Mouse (Mus musculus) CH12.LX (cell line): ENCODE data around the gene Nprl3. TPM values are rescaled to one million over a fixed set of nuclear protein-coding genes. Genes with fewer than 3 reads are reported as not detected.

Experiments used
- DNase-seq: peaks from one replicate; pipeline ENCODE4 v3.0.0-alpha.2; 2013; ENCODE audit errors: extremely low read depth
- H3K27ac ChIP-seq: 2 replicates; pipeline ENCODE4 v1.5.1; 2012; ENCODE audit warnings: low read depth, mild to moderate bottlenecking, control low read depth, moderate library complexity; ENCODE audit not compliant: insufficient read depth
- H3K27me3 ChIP-seq: replicated peaks from 2 replicates; pipeline ENCODE3; 2012; ENCODE audit warnings: inconsistent platforms
- H3K36me3 ChIP-seq, 2 experiments: replicated peaks in 1 of 2; 2 replicates each; pipeline versions ENCODE3 to v1.6.1; 2012; ENCODE audit warnings: inconsistent platforms in 1 of 2, low read length in 1 of 2, mild to moderate bottlenecking in 1 of 2, mixed read lengths in 1 of 2, moderate library complexity in 1 of 2; ENCODE audit not compliant: control insufficient read depth in 1 of 2, insufficient read depth in 1 of 2
- H3K4me1 ChIP-seq, 2 experiments: 2 replicates each; pipeline ENCODE4 v1.6.1; 2012; ENCODE audit warnings: inconsistent platforms in 1 of 2, moderate library complexity in 1 of 2; ENCODE audit not compliant: insufficient read depth in 2 of 2, control insufficient read depth in 1 of 2
- H3K4me2 ChIP-seq: 2 replicates; pipeline ENCODE4 v1.6.1; 2012; ENCODE audit warnings: low read depth, mild to moderate bottlenecking, control low read depth; ENCODE audit not compliant: poor library complexity, insufficient read depth, severe bottlenecking
- H3K4me3 ChIP-seq, 3 experiments: fragments of 150-350 bp in 1 of 3; sonication (generic) in 1 of 3; replicated peaks in 1 of 3; 2 replicates each; pipeline versions ENCODE3 to v1.5.1; 2011 to 2012; ENCODE audit warnings: low read depth in 2 of 3, low read length in 2 of 3, mild to moderate bottlenecking in 2 of 3, moderate library complexity in 2 of 3, control low read depth in 1 of 3, improper control_type of control experiment in 1 of 3, inconsistent platforms in 1 of 3, mixed read lengths in 1 of 3; ENCODE audit not compliant: poor library complexity in 1 of 3
- H3K79me2 ChIP-seq: replicated peaks from 2 replicates; pipeline ENCODE4 v1.6.1; 2012; ENCODE audit warnings: mild to moderate bottlenecking, moderate library complexity; ENCODE audit not compliant: control insufficient read depth, poor library complexity, insufficient read depth, severe bottlenecking; ENCODE audit errors: extremely low read depth
- H3K9ac ChIP-seq: 2 replicates; pipeline ENCODE4 v1.6.1; 2012; ENCODE audit warnings: low read depth, mild to moderate bottlenecking, control low read depth, moderate library complexity; ENCODE audit not compliant: insufficient read depth
- H3K9me3 ChIP-seq: replicated peaks from 2 replicates; pipeline ENCODE3; 2012; ENCODE audit warnings: low read length, inconsistent platforms, mixed read lengths
- CTCF ChIP-seq, 2 experiments: IDR thresholded peaks in 1 of 2; conservative IDR thresholded peaks in 1 of 2; 2 replicates each; pipeline ENCODE4 v1.5.1; 2011 to 2012; ENCODE audit warnings: low read depth in 2 of 2, low read length in 2 of 2, improper control_type of control experiment in 1 of 2, inconsistent platforms in 1 of 2, mild to moderate bottlenecking in 1 of 2, moderate library complexity in 1 of 2
- ELF1 ChIP-seq: IDR thresholded peaks from 2 replicates; pipeline ENCODE4 v1.6.1; 2014; ENCODE audit warnings: low read depth, mild to moderate bottlenecking, inconsistent platforms, low read length, improper control_type of control experiment
- ETS1 ChIP-seq: conservative IDR thresholded peaks from 2 replicates; pipeline ENCODE4 v1.6.1; 2012; ENCODE audit warnings: low read depth, mild to moderate bottlenecking, inconsistent platforms, low read length, improper control_type of control experiment, moderate library complexity
- GABPA ChIP-seq: IDR thresholded peaks from 2 replicates; pipeline ENCODE4 v1.6.1; 2012; ENCODE audit warnings: low read depth, low read length, improper control_type of control experiment, inconsistent platforms; ENCODE audit not compliant: insufficient replicate concordance
- HCFC1 ChIP-seq: IDR thresholded peaks from 2 replicates; pipeline ENCODE4 v1.6.1; 2012; ENCODE audit warnings: low read depth, mild to moderate bottlenecking, inconsistent platforms, low read length, improper control_type of control experiment
- IRF4 ChIP-seq: IDR thresholded peaks from 2 replicates; pipeline ENCODE4 v1.6.1; 2014; ENCODE audit warnings: low read depth, mild to moderate bottlenecking, inconsistent platforms, low read length, improper control_type of control experiment
- JUN ChIP-seq: IDR thresholded peaks from 2 replicates; pipeline ENCODE4 v1.6.1; 2011; ENCODE audit warnings: low read depth, mild to moderate bottlenecking, low read length, improper control_type of control experiment, moderate library complexity; ENCODE audit not compliant: insufficient read depth
- JUND ChIP-seq: conservative IDR thresholded peaks from 2 replicates; pipeline ENCODE4 v1.6.1; 2011; ENCODE audit warnings: low read depth, low read length, improper control_type of control experiment
- KAT2A ChIP-seq: IDR thresholded peaks from 2 replicates; pipeline ENCODE4 v1.6.1; 2012; ENCODE audit warnings: low read length, improper control_type of control experiment, inconsistent platforms; ENCODE audit not compliant: insufficient replicate concordance
- MAFK ChIP-seq: IDR thresholded peaks from 2 replicates; pipeline ENCODE4 v1.6.1; 2011; ENCODE audit warnings: low read length, improper control_type of control experiment; ENCODE audit not compliant: insufficient replicate concordance
- MYC ChIP-seq: IDR thresholded peaks from 2 replicates; pipeline ENCODE4 v1.6.1; 2011; ENCODE audit warnings: low read depth, mild to moderate bottlenecking, improper control_type of control experiment, low read length
- NELFE ChIP-seq: IDR thresholded peaks from 2 replicates; pipeline ENCODE4 v1.6.1; 2011; ENCODE audit warnings: low read depth, low read length, improper control_type of control experiment
- NRF1 ChIP-seq: IDR thresholded peaks from 2 replicates; pipeline ENCODE4 v1.6.1; 2014; ENCODE audit warnings: low read depth, mild to moderate bottlenecking, inconsistent platforms, low read length, improper control_type of control experiment, moderate library complexity
- RAD21 ChIP-seq: IDR thresholded peaks from 2 replicates; pipeline ENCODE4 v1.6.1; 2011; ENCODE audit warnings: low read depth, mild to moderate bottlenecking, low read length, improper control_type of control experiment, moderate library complexity
- SIN3A ChIP-seq: IDR thresholded peaks from 2 replicates; pipeline ENCODE4 v1.6.1; 2012; ENCODE audit warnings: low read length, improper control_type of control experiment, inconsistent platforms
- TBP ChIP-seq: conservative IDR thresholded peaks from 2 replicates; pipeline ENCODE4 v1.6.1; 2011; ENCODE audit warnings: low read depth, low read length, improper control_type of control experiment
- UBTF ChIP-seq: IDR thresholded peaks from 2 replicates; pipeline ENCODE4 v1.6.1; 2012; ENCODE audit warnings: low read depth, mild to moderate bottlenecking, inconsistent platforms, low read length, improper control_type of control experiment, moderate library complexity
- USF2 ChIP-seq: conservative IDR thresholded peaks from 2 replicates; pipeline ENCODE4 v1.6.1; 2011; ENCODE audit warnings: low read depth, low read length, improper control_type of control experiment
- ZC3H11A ChIP-seq: IDR thresholded peaks from 2 replicates; pipeline ENCODE4 v1.6.1; 2012; ENCODE audit warnings: low read depth, mild to moderate bottlenecking, inconsistent platforms, low read length, improper control_type of control experiment
- ZNF384 ChIP-seq: IDR thresholded peaks from 2 replicates; pipeline ENCODE4 v1.6.1; 2012; ENCODE audit warnings: low read depth, low read length, improper control_type of control experiment, inconsistent platforms
- dilution Hi-C: fragments of 300-500 bp; cut with MboI; formaldehyde crosslinking; loops from 2 replicates; pipeline ENCODE4 v1.14.3; 2020; ENCODE audit warnings: low sequenced_read_pairs; ENCODE audit not compliant: extremely low pct_unique_long_range_greater_than_20kb, extremely low pct_ligation_motif_present
- in situ Hi-C: fragments of 300-500 bp; cut with MboI; formaldehyde crosslinking; loops from 3 replicates; pipeline ENCODE4 v1.14.3; 2019; ENCODE audit warnings: low sequenced_read_pairs, low pct_ligation_motif_present, low pct_unique_long_range_greater_than_20kb, mixed read lengths
- polyA plus RNA-seq: library from polyadenylated mRNA; unstranded; fragments of >175 nt; gene quantifications from 2 replicates; pipeline ENCODE4 v1.2.1, GENCODE M21; 2012; ENCODE audit warnings: low read depth; ENCODE audit not compliant: insufficient read length
- total RNA-seq, 2 experiments: library from RNA; depleted of rRNA; stranded (reverse); fragments of 300-350 nt in 1 of 2; fragments of >200 nt in 1 of 2; gene quantifications; 2 replicates each; pipeline ENCODE4 v1.2.3; 2012 to 2014

Nprl3 gene
- total and polyA plus RNA-seq, 3 experiments: 47.9 to 79.8 (median 51.7) TPM

DNA sequence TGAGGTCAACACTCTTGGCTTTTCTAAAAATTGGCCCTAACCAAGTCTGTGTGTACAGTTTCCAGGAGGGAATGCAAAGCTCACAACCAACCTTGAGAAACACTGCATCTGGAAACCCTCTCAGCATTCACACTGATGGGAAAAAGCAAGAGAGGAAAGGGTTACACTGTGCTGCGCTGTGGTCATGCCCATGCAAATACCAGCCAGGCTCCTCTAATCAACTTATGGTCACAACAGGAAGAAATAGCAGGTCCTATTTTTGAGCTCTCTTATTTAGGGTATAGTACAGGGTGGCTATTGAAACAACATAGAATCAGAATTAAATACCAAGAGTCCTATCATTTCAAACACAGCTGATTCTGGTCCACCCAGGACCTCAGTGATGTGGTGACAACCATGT, 22.9 kb downstream of the Nprl3 start:
- peaks cover 64 to 96% of the 10 kb centered on the region in 2 experiments for H3K36me3 ChIP-seq

DNA sequence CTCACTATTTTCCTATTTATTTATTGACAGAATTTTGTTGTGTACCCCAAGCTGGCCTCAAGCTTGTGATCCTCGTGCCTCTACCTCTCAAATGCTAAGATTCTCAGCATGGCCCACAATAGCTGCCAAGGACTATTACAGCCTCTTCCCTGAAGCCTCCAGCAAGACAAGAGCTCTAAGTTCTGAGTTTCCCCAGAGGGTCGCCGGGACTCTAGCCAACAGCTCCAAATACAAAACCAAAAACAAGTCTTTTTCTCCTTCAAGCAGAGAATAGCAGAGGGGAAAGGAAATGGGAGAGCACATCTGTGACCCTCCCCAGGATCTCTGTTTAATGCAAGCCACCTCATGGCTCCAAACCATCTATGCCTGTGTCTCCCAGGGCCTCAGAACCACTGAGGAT, 23.4 kb downstream of the Nprl3 start:
- Histone ChIP-seq H3K79me2 (no peaks in the 10 kb centered on the region), H3K4me3 (no peak overlapping the region), H3K4me1 (peaks cover 0 to 48% of the 10 kb centered on the region in 2 experiments; a peak in 2 of 4 replicates), H3K27ac (no peak overlapping the region), H3K27me3 (no peaks in the 10 kb centered on the region), H3K9me3 (no peaks in the 10 kb centered on the region), H3K4me2 (no peak overlapping the region), H3K36me3 (peaks cover 65 to 95% of the 10 kb centered on the region in 2 experiments), H3K9ac (no peak overlapping the region)
- TF ChIP-seq ZNF384 (no peak), IRF4 (no peak), USF2 (no peak), NRF1 (no peak), ELF1 (no peak), CTCF (conservative IDR thresholded peaks at IDR 0.05 in 1 of 2, IDR thresholded peaks at IDR 0.05 in 1 of 2; ENCODE audit: low read depth in 2 of 2, low read length in 2 of 2) (no peak), MYC (no peak), SIN3A (no peak), ZC3H11A (no peak), TBP (no peak), HCFC1 (no peak), KAT2A (no peak), NELFE (no peak), MAFK (no peak), ETS1 (no peak), GABPA (no peak), UBTF (no peak)
- in situ Hi-C loops: no loop called here
- no peak for DNase-seq
- dilution Hi-C loops: no loop called here

More for the DNA sequence above, 22.9 kb downstream of the Nprl3 start:
- TF ChIP-seq JUND (no peak), JUN (no peak), ZNF384 (no peak), RAD21 (no peak)
- no peak overlapping the region for H3K4me3 ChIP-seq
- no peaks in the 10 kb centered on the region for H3K9me3 ChIP-seq
- no peak overlapping the region for H3K9ac ChIP-seq
- H3K4me2 ChIP-seq: no peak overlapping the region
- in situ Hi-C loops (no loop called here), dilution Hi-C loops (no loop called here)
- peaks cover 0 to 48% of the 10 kb centered on the region in 2 experiments; a peak in 2 of 4 replicates for H3K4me1 ChIP-seq
- no peaks in the 10 kb centered on the region for H3K27me3 ChIP-seq
- DNase-seq: no peak
- H3K79me2 ChIP-seq: no peaks in the 10 kb centered on the region
- no peak overlapping the region for H3K27ac ChIP-seq
